Mouse (Mus musculus) heart, embryonic 16.5 days (tissue): Measurements from ENCODE around the gene Ppp2r5e. TPM values are rescaled to one million over a fixed set of nuclear protein-coding genes. Genes with fewer than 3 reads are reported as not detected.

Source experiments
- ATAC-seq: fragments of 200-750 bp; cut with Nextera tagmentation; replicated peaks from 2 replicates; pipeline ENCODE4 v1.8.0; 2017; ENCODE audit warnings: moderate number of reproducible peaks; ENCODE audit not compliant: insufficient read depth, low FRiP score; ENCODE audit errors: extremely low read depth
- H3K27ac ChIP-seq: fragments of 300-500 bp; sonication (generic); 2 replicates; pipeline ENCODE4 v1.5.1; 2014; ENCODE audit warnings: mild to moderate bottlenecking, low read length, control low read depth, moderate library complexity
- H3K27me3 ChIP-seq: fragments of 300-500 bp; sonication (generic); 2 replicates; pipeline ENCODE4 v1.6.1; 2014; ENCODE audit warnings: low read length, mixed read lengths; ENCODE audit not compliant: control insufficient read depth, insufficient read depth
- H3K36me3 ChIP-seq: fragments of 300-500 bp; sonication (generic); 2 replicates; pipeline ENCODE4 v1.6.1; 2014; ENCODE audit not compliant: control insufficient read depth, insufficient read depth
- H3K4me1 ChIP-seq: fragments of 300-500 bp; sonication (generic); 2 replicates; pipeline ENCODE4 v1.6.1; 2014; ENCODE audit warnings: low read length, mixed read lengths; ENCODE audit not compliant: control insufficient read depth, insufficient read depth
- H3K4me2 ChIP-seq: fragments of 300-500 bp; sonication (generic); 2 replicates; pipeline ENCODE4 v1.6.1; 2014; ENCODE audit warnings: low read depth, mild to moderate bottlenecking, control low read depth, low read length
- H3K4me3 ChIP-seq: fragments of 300-500 bp; sonication (generic); 2 replicates; pipeline ENCODE4 v1.5.1; 2014; ENCODE audit warnings: mild to moderate bottlenecking, control low read depth, low read length
- H3K9ac ChIP-seq: fragments of 300-500 bp; sonication (generic); 2 replicates; pipeline ENCODE4 v1.6.1; 2014; ENCODE audit warnings: low read length, control low read depth
- H3K9me3 ChIP-seq: fragments of 300-500 bp; sonication (generic); replicated peaks from 2 replicates; pipeline ENCODE4 v1.6.1; 2016; ENCODE audit warnings: low read length; ENCODE audit not compliant: control insufficient read depth
- WGBS: fragments of 180-500 bp; shearing (Covaris S2); extraction: QIAGEN DNeasy Blood & Tissue Kit; methylation state at CpG from one replicate; pipeline ENCODE4 v1.1.7; 2014; 5-methylcytosine and 5-hydroxymethylcytosine counted together
- polyA plus RNA-seq: library from polyadenylated mRNA; unstranded; fragments of >200 nt; fragmentation: Nextera tagmentation; extraction: Ambion mirVana; gene quantifications from 2 replicates; pipeline ENCODE4 v1.2.1, GENCODE M21; 2015

Ppp2r5e gene
- polyA plus RNA-seq, 1 experiment from 2014 or later, result 7.9 TPM

GRCm38 (mm10) chr12:75478117-75478516 lies 117.9 kb downstream of the Ppp2r5e start:
- H3K9me3 ChIP-seq, result no peaks in the 10 kb centered on the region
- H3K27me3 ChIP-seq, result no peaks in the 10 kb centered on the region
- ATAC-seq, result no peak
- H3K9ac ChIP-seq, result no peak overlapping the region
- 59% methylated on average over 4 of the region's 4 CpGs for WGBS
- H3K4me1 ChIP-seq, result peaks cover 8% of the 10 kb centered on the region; the same call in 1 of the 2 replicates
- no peak overlapping the region for H3K27ac ChIP-seq
- H3K36me3 ChIP-seq, result no peaks in the 10 kb centered on the region
- H3K4me3 ChIP-seq, result no peak overlapping the region
- no peak overlapping the region for H3K4me2 ChIP-seq

- Histone ChIP-seq H3K4me3 (no peak overlapping the region), H3K4me1 (peaks cover 5% of the 10 kb centered on the region; the same call in 1 of the 2 replicates), H3K9ac (no peak overlapping the region), H3K9me3 (no peaks in the 10 kb centered on the region), H3K27ac (no peak overlapping the region), H3K27me3 (no peaks in the 10 kb centered on the region), H3K4me2 (no peak overlapping the region), H3K36me3 (peaks cover 3% of the 10 kb centered on the region; the same call in 1 of the 2 replicates)
- no peak for ATAC-seq
- 86% methylated on average over 2 of the region's 2 CpGs for WGBS
These were observed 123.0 kb downstream of the Ppp2r5e start for GRCm38 (mm10) chr12:75473021-75473420.

- no peak overlapping the region for H3K27ac ChIP-seq
- ATAC-seq, result no peak
- no peaks in the 10 kb centered on the region for H3K27me3 ChIP-seq
- no peak overlapping the region for H3K9ac ChIP-seq
- H3K4me3 ChIP-seq, result no peak overlapping the region
- H3K36me3 ChIP-seq, result peaks cover 3% of the 10 kb centered on the region; the same call in 1 of the 2 replicates
- H3K4me2 ChIP-seq, result no peak overlapping the region
- H3K4me1 ChIP-seq, result no peaks in the 10 kb centered on the region
- no peaks in the 10 kb centered on the region for H3K9me3 ChIP-seq
- WGBS, result 86% methylated on average over 3 of the region's 3 CpGs
These were observed 123.9 kb downstream of the Ppp2r5e start for GRCm38 (mm10) chr12:75472107-75472506.

- no peak for ATAC-seq
- Histone ChIP-seq H3K27me3 (no peaks in the 10 kb centered on the region), H3K4me2 (no peak overlapping the region), H3K36me3 (peaks cover 23% of the 10 kb centered on the region), H3K27ac (no peak overlapping the region), H3K9ac (no peak overlapping the region), H3K9me3 (no peaks in the 10 kb centered on the region), H3K4me3 (no peak overlapping the region), H3K4me1 (no peaks in the 10 kb centered on the region)
- WGBS, result 82% methylated on average over 6 of the region's 6 CpGs
These were observed 128.2 kb downstream of the Ppp2r5e start for GRCm38 (mm10) chr12:75467814-75468213.

GRCm38 (mm10) chr12:75467127-75467526 lies 128.9 kb downstream of the Ppp2r5e start:
- no peak overlapping the region for H3K9ac ChIP-seq
- H3K27ac ChIP-seq, result no peak overlapping the region
- H3K36me3 ChIP-seq, result peaks cover 23% of the 10 kb centered on the region
- no peaks in the 10 kb centered on the region for H3K4me1 ChIP-seq
- no peak overlapping the region for H3K4me3 ChIP-seq
- H3K4me2 ChIP-seq, result no peak overlapping the region
- ATAC-seq, result no peak
- no peaks in the 10 kb centered on the region for H3K27me3 ChIP-seq
- H3K9me3 ChIP-seq, result no peaks in the 10 kb centered on the region
- 79% methylated on average over 5 of the region's 5 CpGs for WGBS

- Histone ChIP-seq H3K27me3 (no peaks in the 10 kb centered on the region), H3K36me3 (peaks cover 23% of the 10 kb centered on the region), H3K4me1 (no peaks in the 10 kb centered on the region), H3K9me3 (no peaks in the 10 kb centered on the region), H3K4me3 (no peak overlapping the region), H3K4me2 (no peak overlapping the region), H3K9ac (no peak overlapping the region), H3K27ac (no peak overlapping the region)
- 86% methylated on average over 7 of the region's 7 CpGs for WGBS
- no peak for ATAC-seq
These were observed 129.8 kb downstream of the Ppp2r5e start for GRCm38 (mm10) chr12:75466206-75466605.

- ATAC-seq, result no peak
- Histone ChIP-seq H3K27ac (no peak overlapping the region), H3K9ac (no peak overlapping the region), H3K4me3 (no peak overlapping the region), H3K9me3 (no peaks in the 10 kb centered on the region), H3K36me3 (peaks cover 30% of the 10 kb centered on the region), H3K4me1 (0 out of 2 replicates have a peak, but pooled peaks cover 2% of the 10 kb centered on the region), H3K4me2 (no peak overlapping the region), H3K27me3 (no peaks in the 10 kb centered on the region)
- 74% methylated on average over 9 of the region's 9 CpGs for WGBS
These were observed 131.9 kb downstream of the Ppp2r5e start for GRCm38 (mm10) chr12:75464016-75464769.

GRCm38 (mm10) chr12:75460561-75460960 lies 135.5 kb downstream of the Ppp2r5e start:
- H3K4me1 ChIP-seq, result 0 out of 2 replicates have a peak, but pooled peaks cover 2% of the 10 kb centered on the region
- H3K4me2 ChIP-seq, result no peak overlapping the region
- 0 out of 2 replicates have a peak overlapping the region, but pooled peaks have one; percentile 24 for H3K27ac ChIP-seq
- WGBS, result 73% methylated on average over 5 of the region's 5 CpGs
- H3K9me3 ChIP-seq, result no peaks in the 10 kb centered on the region
- H3K4me3 ChIP-seq, result no peak overlapping the region
- H3K9ac ChIP-seq, result no peak overlapping the region
- no peaks in the 10 kb centered on the region for H3K27me3 ChIP-seq
- ATAC-seq, result no peak
- peaks cover 27% of the 10 kb centered on the region for H3K36me3 ChIP-seq

- Histone ChIP-seq H3K4me3 (no peak overlapping the region), H3K4me1 (0 out of 2 replicates have a peak, but pooled peaks cover 2% of the 10 kb centered on the region), H3K9me3 (no peaks in the 10 kb centered on the region), H3K36me3 (peaks cover 21% of the 10 kb centered on the region), H3K9ac (no peak overlapping the region), H3K4me2 (no peak overlapping the region), H3K27ac (no peak overlapping the region), H3K27me3 (no peaks in the 10 kb centered on the region)
- no peak for ATAC-seq
- WGBS, result 86% methylated on average over 5 of the region's 5 CpGs
These were observed 136.4 kb downstream of the Ppp2r5e start for GRCm38 (mm10) chr12:75459656-75460055.
